Mouse (Mus musculus) C2C12 (cell line): ENCODE data around the gene Ptrh2. TPM values are rescaled to one million over a fixed set of nuclear protein-coding genes. Genes with fewer than 3 reads are reported as not detected.

Source experiments
- H3K27me3 ChIP-seq: one replicate; pipeline ENCODE4 v1.6.1; 2011; ENCODE audit not compliant: control insufficient read depth, insufficient read depth, insufficient read length
- H3K36me3 ChIP-seq: one replicate; pipeline ENCODE4 v1.6.1; 2011; ENCODE audit not compliant: control insufficient read depth, insufficient read depth
- H3K4me3 ChIP-seq: one replicate; pipeline ENCODE4 v1.5.1; 2011; ENCODE audit warnings: mild to moderate bottlenecking, control low read depth; ENCODE audit not compliant: poor library complexity, insufficient read depth, severe bottlenecking
- H3K79me2 ChIP-seq: one replicate; pipeline ENCODE4 v1.6.1; 2011; ENCODE audit not compliant: control insufficient read depth, insufficient read depth
- H3K79me3 ChIP-seq: one replicate; pipeline ENCODE4 v1.6.1; 2011; ENCODE audit warnings: low read depth, control low read depth
- H3ac ChIP-seq: one replicate; pipeline ENCODE3; 2011; ENCODE audit warnings: low read depth; ENCODE audit not compliant: control insufficient read depth, insufficient read length
- CEBPB ChIP-seq: IDR thresholded peaks from one replicate; pipeline ENCODE4 v1.6.1; 2011; ENCODE audit warnings: low read depth, mild to moderate bottlenecking, control low read depth, moderate library complexity
- CTCF ChIP-seq: IDR thresholded peaks from one replicate; pipeline ENCODE4 v1.5.1; 2011; ENCODE audit not compliant: control insufficient read depth, insufficient read depth, insufficient read length
- FOSL1 ChIP-seq: IDR thresholded peaks from one replicate; pipeline ENCODE4 v1.8.0; 2011; ENCODE audit warnings: mild to moderate bottlenecking, low read length; ENCODE audit not compliant: poor library complexity, insufficient read depth, severe bottlenecking
- MAX ChIP-seq: IDR thresholded peaks from one replicate; pipeline ENCODE4 v1.6.1; 2011; ENCODE audit warnings: mild to moderate bottlenecking, control low read depth
- MYOD1 ChIP-seq: IDR thresholded peaks from one replicate; pipeline ENCODE4 v1.6.1; 2011; ENCODE audit warnings: low read depth; ENCODE audit not compliant: control insufficient read depth, insufficient read length
- MYOG ChIP-seq: IDR thresholded peaks from one replicate; pipeline ENCODE4 v1.6.1; 2011; ENCODE audit not compliant: control insufficient read depth, insufficient read length; ENCODE audit errors: extremely low read depth
- USF1 ChIP-seq: IDR thresholded peaks from one replicate; pipeline ENCODE4 v1.6.1; 2011; ENCODE audit warnings: low read depth, mild to moderate bottlenecking, control low read depth, moderate library complexity
- polyA plus RNA-seq: library from polyadenylated mRNA; unstranded; fragments of >200 nt; fragmentation: generic; extraction: Trizol; gene quantifications from one replicate; pipeline ENCODE4 v1.2.1, GENCODE M21; 2012; ENCODE audit warnings: missing spikeins

Gene Ptrh2
- polyA plus RNA-seq, 1 experiment, result 23.0 TPM

DNA sequence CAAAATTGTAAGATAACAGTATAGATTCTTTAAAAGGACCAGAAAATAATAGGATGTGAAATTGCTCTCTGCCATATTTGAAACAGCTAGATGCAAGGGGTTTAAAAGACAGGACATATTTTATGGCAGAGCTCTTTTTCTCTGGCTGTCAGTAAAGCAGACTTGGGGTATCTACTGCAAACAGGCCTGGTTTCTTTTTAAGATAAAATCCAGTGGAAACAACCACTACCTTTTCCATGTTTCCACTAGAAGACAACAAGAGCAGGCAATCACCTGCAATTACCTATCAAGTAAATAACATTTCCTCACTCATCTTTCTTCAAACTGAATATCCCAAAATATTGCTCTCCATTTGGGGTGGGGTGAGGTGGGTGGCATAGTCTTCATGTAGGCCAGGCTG lies 19.8 kb upstream of the Ptrh2 start:
- peaks cover 8% of the 10 kb centered on the region for H3K79me3 ChIP-seq
- no peak for TF ChIP-seq FOSL1
- TF ChIP-seq MYOD1, result no peak
- no peak for TF ChIP-seq MYOG
- no peak for TF ChIP-seq CTCF
- no peak for TF ChIP-seq CEBPB
- no peak for TF ChIP-seq USF1
- no peak for TF ChIP-seq MAX
- H3K27me3 ChIP-seq, result no peaks in the 10 kb centered on the region
- no peak overlapping the region for H3ac ChIP-seq
- H3K4me3 ChIP-seq, result no peak overlapping the region
- peaks cover 24% of the 10 kb centered on the region for H3K79me2 ChIP-seq
- H3K36me3 ChIP-seq, result peaks cover 37% of the 10 kb centered on the region

DNA sequence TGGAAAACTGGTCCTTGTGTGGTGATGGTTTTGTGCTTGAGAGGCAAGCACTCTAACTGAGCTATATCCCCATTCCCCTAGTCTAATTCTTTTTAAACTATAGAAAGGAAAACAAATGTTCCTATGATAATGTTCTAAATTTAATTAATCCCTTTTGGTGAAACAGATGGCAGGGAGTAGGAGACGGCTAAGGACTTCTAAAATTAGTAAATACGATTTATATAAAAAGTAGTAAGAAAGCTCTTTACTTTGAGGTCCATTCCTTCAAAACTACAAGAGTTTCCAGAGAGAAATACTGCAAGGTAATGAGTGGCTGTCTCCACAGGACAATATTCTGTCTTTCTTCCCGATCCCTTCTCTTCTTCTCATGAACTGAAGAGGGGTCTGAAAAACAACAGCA lies 19.4 kb upstream of the Ptrh2 start:
- TF ChIP-seq CTCF, result no peak
- no peak for TF ChIP-seq USF1
- TF ChIP-seq MYOG, result no peak
- TF ChIP-seq FOSL1, result no peak
- TF ChIP-seq MAX, result no peak
- no peak for TF ChIP-seq MYOD1
- no peak for TF ChIP-seq CEBPB
- Histone ChIP-seq H3K4me3 (no peak overlapping the region), H3K79me3 (peaks cover 8% of the 10 kb centered on the region), H3ac (no peak overlapping the region), H3K27me3 (no peaks in the 10 kb centered on the region), H3K79me2 (peaks cover 28% of the 10 kb centered on the region), H3K36me3 (peaks cover 32% of the 10 kb centered on the region)

DNA sequence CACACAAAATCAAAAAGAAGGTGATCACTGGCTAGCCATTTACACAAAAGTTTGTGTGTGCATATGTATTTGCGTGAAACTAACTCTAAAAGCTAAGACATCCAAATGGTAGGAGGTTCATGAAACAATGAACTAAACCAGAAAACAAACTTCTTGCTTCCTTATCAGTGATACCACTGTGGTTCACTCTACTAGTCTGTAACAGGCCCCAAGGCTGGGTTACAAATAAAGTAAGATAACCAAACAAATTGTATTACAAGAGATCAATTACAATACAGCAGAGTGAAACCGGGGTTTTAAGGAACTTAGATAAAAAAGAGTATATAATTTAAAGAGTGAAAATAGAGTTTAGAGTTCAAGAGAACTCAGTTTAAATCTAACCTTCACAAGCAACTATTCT lies 16.2 kb upstream of the Ptrh2 start:
- H3K36me3 ChIP-seq, result peaks cover 16% of the 10 kb centered on the region
- H3K79me2 ChIP-seq, result peaks cover 57% of the 10 kb centered on the region
- H3K4me3 ChIP-seq, result no peak overlapping the region
- H3K79me3 ChIP-seq, result peaks cover 18% of the 10 kb centered on the region
- H3ac ChIP-seq, result no peak overlapping the region
- no peak for TF ChIP-seq MYOD1
- TF ChIP-seq MAX, result no peak
- TF ChIP-seq CEBPB, result no peak
- TF ChIP-seq USF1, result no peak
- TF ChIP-seq CTCF, result no peak
- no peaks in the 10 kb centered on the region for H3K27me3 ChIP-seq

DNA sequence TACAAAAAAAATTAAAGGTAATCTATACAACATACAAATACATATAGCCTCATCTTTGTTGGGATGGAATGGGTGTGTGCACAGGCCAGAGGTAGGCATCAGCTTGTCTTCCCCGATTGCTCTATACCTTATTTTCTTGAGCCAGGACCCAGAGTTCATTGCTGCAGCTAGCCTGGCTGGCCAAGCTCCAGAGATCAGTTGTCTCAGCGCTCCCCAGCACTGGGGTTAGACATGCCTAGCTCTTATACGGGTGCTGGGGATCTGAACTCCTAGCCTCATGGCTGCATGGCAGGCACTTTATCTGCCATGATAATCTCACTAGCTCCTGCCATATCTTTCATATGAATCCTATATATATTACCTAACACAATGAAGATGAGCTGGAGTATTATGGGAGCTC lies 15.6 kb upstream of the Ptrh2 start:
- Histone ChIP-seq H3ac (no peak overlapping the region), H3K79me3 (peaks cover 21% of the 10 kb centered on the region)
- TF ChIP-seq MYOD1 (no peak), CEBPB (no peak), USF1 (no peak), CTCF (no peak), FOSL1 (no peak), MYOG (no peak), MAX (no peak)

DNA sequence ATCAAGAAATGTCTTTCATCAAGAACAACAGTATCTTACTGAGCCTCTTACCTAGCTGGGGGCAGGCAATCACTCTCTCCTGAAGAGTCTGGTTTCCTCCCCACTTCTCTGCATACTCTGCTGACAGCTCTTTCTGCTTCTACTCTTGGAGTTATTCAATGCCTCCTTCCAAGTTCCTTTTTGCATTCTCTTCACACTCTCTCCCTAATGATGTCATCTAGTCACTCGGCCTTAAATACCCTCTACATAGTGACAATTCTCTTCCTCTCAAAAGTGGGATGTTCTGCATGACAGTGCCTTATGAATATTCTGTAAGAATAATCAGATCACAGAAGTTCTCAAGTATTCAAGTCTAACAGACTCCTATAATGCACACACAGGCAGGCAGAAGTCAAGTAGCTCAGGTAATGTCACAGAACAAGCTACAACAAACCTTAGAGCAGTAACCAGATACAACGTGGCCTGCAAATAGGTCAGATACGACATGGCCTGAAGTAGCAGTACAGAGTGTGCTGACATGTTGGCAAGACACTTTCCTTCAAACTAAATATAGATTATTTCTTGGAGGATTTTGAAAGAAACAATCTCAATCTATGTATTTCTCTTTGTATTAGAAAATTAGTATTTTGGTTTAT lies 12.6 kb upstream of the Ptrh2 start:
- Histone ChIP-seq H3K36me3 (peaks cover 3% of the 10 kb centered on the region), H3K79me3 (peaks cover 30% of the 10 kb centered on the region), H3ac (no peak overlapping the region), H3K4me3 (no peak overlapping the region), H3K79me2 (peaks cover 93% of the 10 kb centered on the region), H3K27me3 (no peaks in the 10 kb centered on the region)
- TF ChIP-seq CEBPB (no peak), MYOD1 (no peak), CTCF (no peak), MAX (no peak), FOSL1 (no peak), MYOG (no peak), USF1 (no peak)

More for the DNA sequence above, 15.6 kb upstream of the Ptrh2 start:
- peaks cover 63% of the 10 kb centered on the region for H3K79me2 ChIP-seq
- peaks cover 16% of the 10 kb centered on the region for H3K36me3 ChIP-seq
- no peaks in the 10 kb centered on the region for H3K27me3 ChIP-seq
- no peak overlapping the region for H3K4me3 ChIP-seq

DNA sequence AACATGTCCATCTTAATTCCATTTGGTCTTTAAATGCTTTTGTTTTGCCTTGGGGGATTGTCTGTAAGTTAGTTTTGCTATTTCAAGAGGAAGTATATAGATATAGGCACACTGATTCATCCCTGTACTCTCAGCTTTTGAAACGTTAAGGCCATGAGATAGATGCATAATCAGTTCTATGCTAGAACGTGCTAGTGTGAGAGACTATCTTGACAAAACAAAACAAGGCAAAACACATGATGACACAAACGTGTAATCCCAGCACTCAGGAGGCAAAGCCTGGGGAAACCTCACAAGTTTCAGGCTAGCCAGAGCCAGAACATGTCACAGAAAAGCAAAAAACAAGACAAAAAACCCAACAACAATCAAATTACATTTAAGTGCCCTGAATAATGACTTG lies 11.0 kb upstream of the Ptrh2 start:
- peaks cover 95% of the 10 kb centered on the region for H3K79me2 ChIP-seq
- H3K36me3 ChIP-seq, result peaks cover 8% of the 10 kb centered on the region
- no peaks in the 10 kb centered on the region for H3K27me3 ChIP-seq
- H3K4me3 ChIP-seq, result no peak overlapping the region
- no peak for TF ChIP-seq MYOG
- TF ChIP-seq MAX, result no peak
- no peak overlapping the region for H3ac ChIP-seq
- H3K79me3 ChIP-seq, result peaks cover 33% of the 10 kb centered on the region
